Mouse (Mus musculus): ENCODE data around the gene Cyp2t4.

The Cyp2t4 gene

GRCm38 (mm10) chr7:27153205-27153764 lies at the start of gene Cyp2t4:
Gene Cyp2t4, plus strand, starts transcription at chr7:27153714.
- ATAC-seq (ENCODE audit: low TSS enrichment), result no peak; the same call in 1 of the 2 replicates

DNA sequence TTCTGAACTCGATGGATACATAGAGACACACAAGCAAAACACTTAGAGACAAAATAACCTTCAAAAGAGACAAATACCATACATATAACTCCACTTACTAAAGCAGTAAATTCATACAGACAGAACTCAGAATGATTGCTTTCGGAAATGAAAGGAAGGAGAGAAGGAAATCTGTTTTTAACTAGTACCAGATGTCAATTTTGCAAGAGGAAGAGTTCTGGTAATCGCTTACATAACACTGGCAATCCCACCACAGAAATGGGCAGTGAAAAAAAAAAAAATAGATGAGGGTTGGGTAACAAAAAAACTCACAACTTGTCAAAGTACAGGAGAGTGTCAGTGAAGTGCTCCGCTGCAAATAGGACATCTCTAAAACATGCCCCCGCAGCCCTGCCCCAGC lies 48.6 kb upstream of the Cyp2t4 start:
- ATAC-seq (ENCODE audit: low TSS enrichment), result no peak

DNA sequence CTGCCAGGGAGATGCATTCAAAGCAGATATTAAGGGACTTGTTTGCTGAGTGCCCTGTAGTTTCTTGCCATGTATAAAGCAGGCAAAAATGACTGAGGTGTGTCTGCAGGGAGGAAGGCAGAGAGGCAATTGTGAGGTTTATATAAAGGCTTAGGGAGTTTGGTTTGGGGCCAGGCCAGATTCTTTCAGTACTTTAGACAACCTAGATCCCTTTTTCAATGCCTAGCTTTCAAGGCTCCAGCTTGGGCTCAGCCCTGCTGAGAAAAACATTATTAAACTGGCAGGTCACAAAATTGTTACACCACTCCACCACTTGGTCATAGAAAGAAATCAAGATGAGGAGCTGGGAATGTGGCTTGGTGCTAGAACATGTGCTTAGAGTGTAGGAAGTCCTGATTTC lies 43.2 kb upstream of the Cyp2t4 start:
- ATAC-seq (ENCODE audit: low TSS enrichment), result no peak

DNA sequence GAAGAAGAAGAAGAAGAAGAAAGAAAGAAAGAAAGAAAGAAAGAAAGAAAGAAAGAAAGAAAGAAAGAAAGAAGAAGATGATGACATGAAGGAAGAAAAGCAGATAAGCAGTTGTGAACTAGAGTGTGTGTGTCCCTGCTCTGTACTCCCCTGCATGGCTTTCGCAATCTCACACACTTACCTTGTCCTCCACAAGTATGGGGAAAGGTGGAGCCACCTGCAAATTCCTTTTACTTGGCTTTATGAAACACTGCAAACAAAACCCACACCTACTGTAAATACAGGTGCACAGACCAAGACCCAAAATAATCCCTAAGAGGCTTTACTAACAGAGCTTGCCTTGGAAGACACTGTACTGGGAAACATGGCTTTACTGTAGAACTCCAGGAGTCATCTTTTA lies 42.5 kb upstream of the Cyp2t4 start:
- no peak for ATAC-seq (ENCODE audit: low TSS enrichment)

GRCm38 (mm10) chr7:27111987-27112386 lies 41.5 kb upstream of the Cyp2t4 start:
- no peak for ATAC-seq (ENCODE audit: low TSS enrichment)

DNA sequence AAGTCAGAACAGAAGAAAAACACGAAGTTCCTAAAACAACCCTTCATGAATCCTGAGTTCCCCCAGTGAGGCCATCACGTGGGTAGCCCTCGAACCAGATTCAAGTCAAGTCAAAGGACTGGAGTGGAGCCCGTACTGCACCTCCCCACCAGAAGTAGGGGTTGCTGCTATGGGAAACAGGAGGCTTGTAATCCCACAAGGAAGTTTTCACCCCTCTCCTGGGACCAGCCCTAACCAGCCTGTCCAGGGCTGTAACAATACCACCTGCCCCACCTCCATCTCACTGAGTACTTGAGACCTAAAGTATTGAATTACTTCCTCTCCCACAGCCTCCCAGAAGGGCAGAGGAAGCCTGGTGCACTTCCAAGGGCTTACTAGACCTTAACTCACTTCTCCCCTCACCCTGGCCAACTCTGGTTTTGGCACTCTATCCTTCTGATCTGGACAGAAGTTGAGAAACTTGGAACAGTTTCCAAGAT lies 35.4 kb upstream of the Cyp2t4 start:
- no peak for ATAC-seq (ENCODE audit: low TSS enrichment)

- no peak for ATAC-seq (ENCODE audit: low TSS enrichment)
Measured at GRCm38 (mm10) chr7:27119676-27120075, 33.8 kb upstream of the Cyp2t4 start, which contains the start of gene Cyp2f2. Gene Cyp2f2, plus strand, starts transcription at chr7:27119909.

GRCm38 (mm10) chr7:27124305-27124832 lies 29.1 kb upstream of the Cyp2t4 start:
- ATAC-seq (ENCODE audit: low TSS enrichment), result no peak

DNA sequence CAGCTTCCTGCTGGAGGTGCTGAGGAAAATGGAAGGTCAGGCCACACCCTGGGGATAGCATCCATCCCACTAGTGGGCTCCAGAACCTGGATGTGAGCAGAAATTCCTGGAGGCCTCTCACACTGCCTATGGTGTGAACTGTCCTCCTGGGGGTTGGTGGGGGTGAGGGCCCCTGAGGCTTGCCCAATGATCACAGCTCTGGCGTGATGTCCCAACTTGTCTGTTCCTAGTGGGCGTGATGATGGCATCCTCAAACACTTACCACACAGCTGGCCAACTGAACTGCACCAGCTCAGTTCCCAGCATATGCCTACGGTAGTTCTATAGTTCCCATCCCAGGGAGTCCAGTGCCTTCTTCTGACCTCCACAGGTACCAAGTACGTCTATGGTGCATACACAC lies 28.5 kb upstream of the Cyp2t4 start:
- ATAC-seq (ENCODE audit: low TSS enrichment), result no peak

DNA sequence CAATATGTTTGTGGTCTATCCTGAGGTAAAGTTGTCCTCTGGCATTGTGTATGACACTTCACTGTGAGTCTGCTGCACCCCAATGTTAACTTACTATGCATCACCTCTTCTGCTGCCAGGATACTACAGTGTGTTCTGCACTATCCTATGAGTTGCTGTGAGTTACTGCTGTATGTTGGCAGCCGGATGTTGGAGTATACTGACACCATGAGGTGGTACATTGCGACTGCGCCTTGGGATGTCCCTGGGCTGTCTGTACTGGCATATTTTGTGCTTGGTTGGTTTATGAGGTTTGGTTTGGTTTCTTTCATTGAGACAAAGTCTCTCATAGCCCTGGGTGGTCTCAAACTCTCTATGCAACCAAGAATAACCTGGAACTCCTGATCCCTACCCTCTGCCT lies 25.4 kb upstream of the Cyp2t4 start:
- ATAC-seq (ENCODE audit: low TSS enrichment), result peak; percentile 76

- no peak for ATAC-seq (ENCODE audit: low TSS enrichment)
Measured at GRCm38 (mm10) chr7:27128946-27129345, 24.6 kb upstream of the Cyp2t4 start.

- no peak for ATAC-seq (ENCODE audit: low TSS enrichment)
Measured at GRCm38 (mm10) chr7:27129811-27130210, 23.7 kb upstream of the Cyp2t4 start.

- no peak for ATAC-seq (ENCODE audit: low TSS enrichment)
Measured at GRCm38 (mm10) chr7:27130521-27131370, 22.8 kb upstream of the Cyp2t4 start.

GRCm38 (mm10) chr7:27131387-27131786 lies 22.1 kb upstream of the Cyp2t4 start:
- ATAC-seq (ENCODE audit: low TSS enrichment), result no peak

DNA sequence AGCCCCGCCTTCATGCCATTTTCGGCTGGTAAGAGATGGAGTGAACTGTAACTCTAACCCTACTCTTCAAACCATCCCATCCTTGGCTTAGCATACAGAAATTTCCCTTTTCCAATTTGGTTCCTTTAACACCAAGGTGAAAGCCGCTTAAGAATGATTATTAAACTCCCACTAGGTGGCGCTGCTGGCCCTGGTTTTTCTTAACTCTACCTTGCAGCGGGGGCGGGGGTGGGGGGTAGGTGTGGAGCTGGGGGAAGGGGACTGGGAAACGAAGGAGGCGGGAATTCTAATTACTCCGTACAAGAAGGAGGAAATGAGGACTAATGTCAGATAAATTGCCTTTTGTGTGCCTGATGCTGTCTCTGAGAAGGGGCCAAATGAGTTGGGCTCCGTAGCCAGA lies 20.9 kb upstream of the Cyp2t4 start:
- ATAC-seq (ENCODE audit: low TSS enrichment), result no peak

- no peak for ATAC-seq (ENCODE audit: low TSS enrichment)
Measured at GRCm38 (mm10) chr7:27133156-27133555, 20.4 kb upstream of the Cyp2t4 start.

- no peak for ATAC-seq (ENCODE audit: low TSS enrichment)
Measured at GRCm38 (mm10) chr7:27133757-27134156, 19.8 kb upstream of the Cyp2t4 start.

DNA sequence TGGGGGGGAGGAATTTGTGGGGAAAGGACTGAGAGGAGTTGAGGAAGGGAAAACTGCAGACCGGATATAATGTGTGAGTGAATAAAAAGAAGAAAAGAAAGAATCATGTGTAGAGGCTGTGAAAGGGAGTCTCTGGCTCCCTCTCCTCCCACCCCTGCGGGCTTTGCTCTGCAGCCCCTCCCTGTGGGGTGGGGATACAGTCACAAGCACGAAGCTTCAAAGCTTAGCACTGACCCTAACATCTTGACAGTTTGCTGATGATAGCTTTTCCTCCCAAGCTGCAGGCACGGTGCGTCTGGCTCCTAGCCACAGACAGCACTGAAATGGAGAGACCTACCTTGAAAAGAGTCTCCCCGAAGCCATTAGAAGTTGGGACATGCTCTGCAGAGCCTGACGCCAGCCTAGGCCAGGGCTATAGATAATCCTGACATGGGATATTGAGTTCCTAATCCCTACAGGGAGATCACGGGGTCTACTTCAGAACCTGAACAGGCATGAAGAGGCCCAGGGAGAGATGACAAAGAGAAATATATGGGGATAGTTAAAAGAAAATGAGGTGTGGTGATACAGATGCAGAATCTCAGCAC lies 17.0 kb upstream of the Cyp2t4 start:
- no peak for ATAC-seq (ENCODE audit: low TSS enrichment)

DNA sequence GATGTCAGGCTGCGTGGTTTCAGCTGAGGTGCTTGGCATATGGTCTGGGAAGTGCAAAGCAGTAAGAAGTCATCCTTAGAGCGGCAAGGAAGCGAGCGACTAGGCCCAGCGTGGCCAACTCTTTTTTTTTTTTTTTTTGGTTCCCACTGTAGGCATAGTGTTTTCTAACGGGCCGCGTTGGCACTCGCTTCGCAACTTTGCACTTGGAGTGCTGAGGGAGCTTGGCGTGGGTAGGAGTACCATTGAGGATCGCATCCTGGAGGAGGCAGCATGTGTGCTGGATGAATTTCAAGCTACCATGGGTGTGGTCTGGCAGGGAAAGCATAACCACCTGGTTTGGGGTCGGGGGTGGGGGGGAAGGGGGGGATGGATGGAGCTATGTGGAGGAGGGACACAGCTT lies 2.5 kb downstream of the Cyp2t4 start:
- ATAC-seq (ENCODE audit: low TSS enrichment), result peak; percentile 82

DNA sequence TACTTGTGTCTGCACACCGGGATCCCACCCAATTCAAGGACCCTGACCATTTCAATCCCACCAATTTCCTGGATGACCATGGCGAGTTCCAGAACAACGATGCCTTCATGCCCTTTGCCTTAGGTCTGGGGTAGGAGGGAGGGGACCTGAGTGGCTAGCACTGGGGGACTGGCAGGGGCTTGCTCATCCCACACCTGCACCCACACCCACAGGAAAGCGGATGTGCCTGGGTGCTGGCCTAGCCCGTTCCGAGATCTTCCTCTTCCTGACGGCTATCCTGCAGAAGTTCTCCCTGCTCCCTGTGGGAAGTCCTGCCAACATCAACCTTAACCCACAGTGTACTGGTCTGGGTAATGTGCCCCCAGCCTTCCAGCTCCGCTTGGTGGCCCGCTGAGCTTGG lies 4.7 kb downstream of the Cyp2t4 start:
- no peak for ATAC-seq (ENCODE audit: low TSS enrichment)

GRCm38 (mm10) chr7:27159256-27159655 lies 5.7 kb downstream of the Cyp2t4 start:
- ATAC-seq (ENCODE audit: low TSS enrichment), result no peak

DNA sequence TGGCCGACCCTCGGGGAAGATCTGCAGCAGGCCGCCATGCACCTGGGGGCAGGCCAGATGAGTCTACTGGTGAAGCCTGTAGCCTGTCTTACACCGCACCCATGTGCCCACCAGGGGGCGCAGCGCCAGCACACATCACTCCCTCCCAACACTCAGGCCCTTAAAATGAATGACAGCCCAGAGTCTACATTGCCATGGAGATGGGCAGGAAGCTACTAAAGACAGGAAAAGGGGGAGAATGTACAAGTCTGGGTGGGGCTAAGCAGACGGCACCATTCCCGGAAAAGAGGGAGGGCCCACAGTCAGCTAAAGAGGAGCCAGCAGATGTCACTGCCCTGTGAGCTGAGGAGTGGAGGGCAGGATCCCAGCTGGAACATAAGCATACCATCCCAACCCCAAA lies 6.4 kb downstream of the Cyp2t4 start:
- ATAC-seq (ENCODE audit: low TSS enrichment), result peak; percentile 68

DNA sequence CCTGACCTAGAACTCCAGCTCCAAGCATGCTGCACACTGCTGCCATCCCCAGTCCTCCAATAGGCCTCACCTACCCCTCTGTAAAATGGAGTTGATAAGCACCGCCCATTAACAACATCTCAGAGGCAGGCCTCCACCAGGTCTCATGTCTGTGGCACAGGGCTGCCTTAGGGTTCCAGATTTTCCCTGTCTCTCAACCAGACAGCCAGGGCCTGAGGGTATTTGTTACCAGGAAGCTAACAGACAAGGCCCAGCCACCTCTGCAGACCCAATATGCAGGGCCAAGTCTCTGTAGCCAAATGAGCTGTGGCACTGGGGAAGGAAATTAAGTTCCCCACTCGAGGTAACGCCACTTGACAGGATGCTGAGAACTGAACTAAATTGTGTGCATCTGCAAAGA lies 7.4 kb downstream of the Cyp2t4 start:
- no peak for ATAC-seq (ENCODE audit: low TSS enrichment)

Measured in frontal cortex, adult (tissue).